ENCODE assay signal across 25 mouse cellular contexts in the genomic region with DNA sequence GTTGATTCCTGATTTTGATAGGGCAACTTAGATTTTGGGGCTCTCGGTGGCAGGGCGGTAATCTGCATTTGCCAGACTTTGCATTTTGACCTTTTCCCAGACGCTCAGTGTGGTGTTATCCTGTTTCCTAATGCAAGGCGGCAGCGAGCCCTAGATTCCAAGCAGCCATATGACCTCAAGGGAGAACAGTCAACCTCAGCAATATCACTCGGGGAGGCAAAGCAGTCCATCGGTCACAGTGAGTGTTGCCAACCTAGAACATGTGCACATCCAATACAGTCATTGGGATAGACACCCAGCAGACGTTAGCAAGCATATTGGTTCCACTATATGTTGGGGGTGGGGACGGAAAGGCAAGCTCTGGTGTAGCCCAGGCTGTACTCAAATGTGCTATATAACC. TPM values are rescaled to one million over a fixed set of nuclear protein-coding genes. Genes with fewer than 3 reads are reported as not detected.
DNase-seq lines count a peak whose midpoint lies in the region; ATAC-seq and TF ChIP-seq lines count a peak whose summit lies in the region.
"Had no signal": no experiment of that assay in that cellular context is flagged by ENCODE, and none has a peak within 500 bp of the region (broad histone marks: within the 10 kb centered on the region; RNA-seq: fewer than 3 reads in every experiment).

No protein-coding gene starts in this region.

- peaks cover 21% of the 10 kb centered on the region for H3K4me1 ChIP-seq in liver, adult 2 months (ENCODE audit: control insufficient read depth, insufficient read depth, low read length)
- H3K4me1 ChIP-seq in liver, embryonic 11.5 days (replicated peaks; ENCODE audit: control insufficient read depth, insufficient read depth, low read length) = no peaks in the 10 kb centered on the region
- H3K4me1 ChIP-seq in midbrain, embryonic 11.5 days (ENCODE audit: control insufficient read depth, insufficient read depth, low read length) = no peaks in the 10 kb centered on the region
- H3K4me1 ChIP-seq in midbrain, embryonic 13.5 days (replicated peaks) = no peaks in the 10 kb centered on the region
- no peaks in the 10 kb centered on the region for H3K4me1 ChIP-seq in liver, embryonic 15.5 days (replicated peaks)

- no peak overlapping the region for H3K4me2 ChIP-seq in liver, embryonic 11.5 days
- no peak overlapping the region for H3K4me2 ChIP-seq in midbrain, embryonic 11.5 days
- no peak overlapping the region for H3K4me2 ChIP-seq in midbrain, embryonic 13.5 days (replicated peaks)
- peak overlapping the region; percentile 35 for H3K4me2 ChIP-seq in liver, embryonic 15.5 days
- H3K4me2 ChIP-seq: embryonic facial prominence, embryonic 13.5 days; heart, embryonic 13.5 days; hindbrain, embryonic 14.5 days had no signal

- ATAC-seq in liver, embryonic 11.5 days (replicated peaks; ENCODE audit: low FRiP score) = no peak
- no peak for ATAC-seq in midbrain, embryonic 11.5 days (ENCODE audit: low FRiP score)
- no peak for ATAC-seq in midbrain, embryonic 13.5 days
- peak; percentile 40; the same call in 1 of the 2 replicates for ATAC-seq in liver, embryonic 15.5 days (ENCODE audit: insufficient read depth)
- ATAC-seq: activated CD4-positive, CD25-positive, alpha-beta regulatory T cell, adult 4 months; CD4-positive, CD25-positive, alpha-beta regulatory T cell, adult 4 months; forebrain, embryonic 14.5 days; forebrain, postnatal 0 days; hindbrain, postnatal 0 days; inflammation-experienced regulatory T-cells, adult 6 months had no signal

- H3K9ac ChIP-seq in liver, adult 2 months (ENCODE audit: low read depth, low read length) = no peak overlapping the region
- no peak overlapping the region for H3K9ac ChIP-seq in liver, embryonic 11.5 days (ENCODE audit: low read depth, low read length)
- H3K9ac ChIP-seq in midbrain, embryonic 11.5 days (ENCODE audit: low read length) = no peak overlapping the region
- no peak overlapping the region for H3K9ac ChIP-seq in midbrain, embryonic 13.5 days (replicated peaks)
- no peak overlapping the region for H3K9ac ChIP-seq in liver, embryonic 15.5 days
- H3K9ac ChIP-seq: embryonic facial prominence, embryonic 13.5 days; forebrain, postnatal 0 days; heart, embryonic 13.5 days; hindbrain, embryonic 14.5 days had no signal

- TF ChIP-seq POLR2A in liver, adult 2 months (IDR thresholded peaks at IDR 0.05; ENCODE audit: extremely low read depth, insufficient read depth, low read length) = no peak

- H3K27me3 ChIP-seq in liver, adult 2 months (ENCODE audit: control insufficient read depth, insufficient read depth, low read length) = no peaks in the 10 kb centered on the region
- no peaks in the 10 kb centered on the region for H3K27me3 ChIP-seq in liver, embryonic 11.5 days (replicated peaks; ENCODE audit: control insufficient read depth, insufficient read depth, low read length)
- no peaks in the 10 kb centered on the region for H3K27me3 ChIP-seq in midbrain, embryonic 11.5 days (ENCODE audit: control insufficient read depth, insufficient read depth, low read length)
- H3K27me3 ChIP-seq in midbrain, embryonic 13.5 days = no peaks in the 10 kb centered on the region
- H3K27me3 ChIP-seq in liver, embryonic 15.5 days = no peaks in the 10 kb centered on the region
- H3K27me3 ChIP-seq: embryonic facial prominence, embryonic 13.5 days; heart, embryonic 13.5 days had no signal

- H3K4me3 ChIP-seq in liver, adult 2 months (ENCODE audit: insufficient read depth, low read depth, low read length) = no peak overlapping the region; the same call in 1 of the 2 replicates
- no peak overlapping the region for H3K4me3 ChIP-seq in liver, embryonic 11.5 days (ENCODE audit: low read depth, low read length)
- no peak overlapping the region for H3K4me3 ChIP-seq in midbrain, embryonic 11.5 days (ENCODE audit: low read depth, low read length)
- H3K4me3 ChIP-seq in midbrain, embryonic 13.5 days (replicated peaks) = no peak overlapping the region
- peak overlapping the region; percentile 27 for H3K4me3 ChIP-seq in liver, embryonic 15.5 days (replicated peaks)
- H3K4me3 ChIP-seq: embryonic facial prominence, embryonic 10.5 days; embryonic facial prominence, embryonic 13.5 days; gastrocnemius, adult 2 months; heart, embryonic 13.5 days had no signal

- peak; percentile 71 for DNase-seq in liver, adult 2 months (ENCODE audit: extremely low read depth, low read depth, low spot score)
- no peak for DNase-seq in liver, embryonic 11.5 days (ENCODE audit: low spot score)
- DNase-seq in midbrain, embryonic 11.5 days (ENCODE audit: low spot score, missing footprints) = peak; percentile 39
- DNase-seq in cerebellum, postnatal 10 days = no peak
- no peak for DNase-seq in retina, postnatal 1 day
- DNase-seq: adrenal gland, adult 8-10 months; adrenal gland, postnatal 25 days; cerebellum, adult 11-12 months; cerebellum, adult 8-10 months; cerebellum, postnatal 14 days; forebrain, postnatal 0 days; gastrocnemius, adult 2 months; gastrocnemius, postnatal 14 days had no signal

- WGBS in liver, adult 2 months = 12% methylated on average over 9 of the region's 9 CpGs
- WGBS in liver, embryonic 11.5 days = 63% methylated on average over 9 of the region's 9 CpGs
- 84% methylated on average over 9 of the region's 9 CpGs for WGBS in midbrain, embryonic 11.5 days
- WGBS in midbrain, embryonic 13.5 days = 85% methylated on average over 9 of the region's 9 CpGs
- 57% methylated on average over 9 of the region's 9 CpGs for WGBS in liver, embryonic 15.5 days (ENCODE audit: insufficient replicate concordance)

- H3K36me3 ChIP-seq in liver, adult 2 months (ENCODE audit: control insufficient read depth, insufficient read depth, low read length) = no peaks in the 10 kb centered on the region
- H3K36me3 ChIP-seq in liver, embryonic 11.5 days (ENCODE audit: control insufficient read depth, insufficient read depth, low read length) = no peaks in the 10 kb centered on the region
- H3K36me3 ChIP-seq in midbrain, embryonic 11.5 days (ENCODE audit: control insufficient read depth, insufficient read depth, low read length) = no peaks in the 10 kb centered on the region
- H3K36me3 ChIP-seq in midbrain, embryonic 13.5 days = no peaks in the 10 kb centered on the region
- H3K36me3 ChIP-seq in liver, embryonic 15.5 days (replicated peaks) = no peaks in the 10 kb centered on the region
- H3K36me3 ChIP-seq: embryonic facial prominence, embryonic 10.5 days; embryonic facial prominence, embryonic 13.5 days; heart, embryonic 13.5 days had no signal

- H3K79me2 ChIP-seq in liver, adult 2 months (ENCODE audit: control insufficient read depth, insufficient read depth, low read length) = no peaks in the 10 kb centered on the region

- H3K9me3 ChIP-seq in liver, embryonic 11.5 days (ENCODE audit: control insufficient read depth, low read length) = no peaks in the 10 kb centered on the region
- no peaks in the 10 kb centered on the region for H3K9me3 ChIP-seq in midbrain, embryonic 11.5 days (ENCODE audit: control insufficient read depth, low read length)
- no peaks in the 10 kb centered on the region for H3K9me3 ChIP-seq in midbrain, embryonic 13.5 days
- H3K9me3 ChIP-seq in liver, embryonic 15.5 days (replicated peaks) = no peaks in the 10 kb centered on the region
- H3K9me3 ChIP-seq: embryonic facial prominence, embryonic 10.5 days; embryonic facial prominence, embryonic 13.5 days; heart, embryonic 13.5 days had no signal

- no peak for TF ChIP-seq CTCF in liver, adult 2 months (IDR thresholded peaks at IDR 0.05; ENCODE audit: low read depth, low read length)

- peak overlapping the region; percentile 5 for H3K27ac ChIP-seq in liver, adult 2 months (replicated peaks; ENCODE audit: insufficient read depth, low read depth, low read length)
- no peak overlapping the region for H3K27ac ChIP-seq in liver, embryonic 11.5 days (ENCODE audit: low read depth, low read length)
- H3K27ac ChIP-seq in midbrain, embryonic 11.5 days (ENCODE audit: low read depth, low read length) = no peak overlapping the region
- H3K27ac ChIP-seq in midbrain, embryonic 13.5 days = no peak overlapping the region
- H3K27ac ChIP-seq in liver, embryonic 15.5 days (replicated peaks) = peak overlapping the region; percentile 70
- H3K27ac ChIP-seq: embryonic facial prominence, embryonic 10.5 days; embryonic facial prominence, embryonic 13.5 days; gastrocnemius, adult 2 months; heart, embryonic 13.5 days; hindbrain, embryonic 14.5 days; hindbrain, postnatal 0 days had no signal

RNA-seq across cellular contexts. Expression of a gene that starts 54.5 kb away (rescaled TPM):
- 0.87 and 1.0 TPM in 2 replicates for total RNA-seq in liver, adult 2 months (2014; rRNA removed)
- 0.42 and 1.2 TPM in 2 replicates for polyA plus RNA-seq in liver, adult 2 months (2012; rRNA removed)
- polyA plus RNA-seq in liver, embryonic 11.5 days (2014; fragmentation: Nextera tagmentation; extraction: Ambion mirVana) = 0.49 and 0.52 TPM in 2 replicates
- polyA plus RNA-seq in midbrain, embryonic 11.5 days (2014; fragmentation: Nextera tagmentation; extraction: Ambion mirVana) = 0.51 and 0.74 TPM in 2 replicates
- polyA plus RNA-seq in midbrain, embryonic 13.5 days (2015; fragmentation: Nextera tagmentation; extraction: Ambion mirVana) = 4.0 and 4.1 TPM in 2 replicates
- polyA plus RNA-seq in liver, embryonic 15.5 days (2015; fragmentation: Nextera tagmentation; extraction: Ambion mirVana) = 0.06 TPM in 1 of 2 replicates, not detected in the other
- total RNA-seq: MEL had no signal

Comparison
In these comparisons a context has a peak if more than half of its experiments do, and no peak if none do; other contexts are left out.
1. DNase-seq: peak in liver, adult 2 months (single experiment) and midbrain, embryonic 11.5 days (single experiment); none in liver, embryonic 11.5 days (single experiment), cerebellum, postnatal 10 days (0 of 2) and retina, postnatal 1 day (single experiment).
2. H3K27ac ChIP-seq: peak in liver, adult 2 months (single experiment) and liver, embryonic 15.5 days (single experiment); none in liver, embryonic 11.5 days (single experiment), midbrain, embryonic 11.5 days (single experiment) and midbrain, embryonic 13.5 days (single experiment).